Mouse (Mus musculus): ENCODE results near the gene Ogdh.

DNA sequence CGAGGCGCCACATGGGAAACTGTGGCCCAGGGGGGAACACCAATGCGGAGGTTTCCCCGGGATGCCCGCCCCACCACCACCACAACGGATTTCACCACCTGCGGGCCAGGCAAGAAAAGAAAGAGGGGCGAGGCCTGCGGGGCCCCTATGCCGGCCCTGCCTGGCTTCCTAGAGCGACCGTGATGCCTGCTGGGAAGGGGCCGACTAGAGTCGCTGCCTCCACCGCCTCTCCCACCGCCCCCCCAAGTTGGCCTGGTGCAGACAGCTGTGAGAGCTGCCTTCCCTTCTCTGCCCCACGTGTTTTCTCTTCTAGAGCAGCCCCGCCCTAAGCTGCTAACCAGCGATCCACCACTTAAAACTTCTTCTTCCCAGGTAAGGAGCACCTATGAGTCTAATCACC is 46.7 kb upstream of the Ogdh start:
- TF ChIP-seq EP300 (IDR thresholded peaks at IDR 0.05; ENCODE audit: low read depth) = no peak
- TF ChIP-seq CTCF (IDR thresholded peaks at IDR 0.05; ENCODE audit: low read depth) = no peak

All from liver, postnatal 0 days (tissue).